ENCODE assay signal across 18 mouse cellular contexts in genomic region chr12:108235976-108236555, GRCm38 (mm10). TPM values are rescaled to one million over a fixed set of nuclear protein-coding genes. Genes with fewer than 3 reads are reported as not detected.
DNase-seq lines count a peak whose midpoint lies in the region; ATAC-seq and TF ChIP-seq lines count a peak whose summit lies in the region.
"Had no signal": no experiment of that assay in that cellular context is flagged by ENCODE, and none has a peak within 500 bp of the region (broad histone marks: within the 10 kb centered on the region; RNA-seq: fewer than 3 reads in every experiment).

No protein-coding gene starts in this region.

- intact Hi-C loops in gastrocnemius, adult 2 months (cut with DNase I), result loop anchor here (5.0 kb wide), 1 partner anchor 41 kb away; the partner anchor contains the start of gene Ccdc85c

- no peak overlapping the region for H3K9ac ChIP-seq in hindbrain, embryonic 12.5 days
- no peak overlapping the region for H3K9ac ChIP-seq in hindbrain, embryonic 16.5 days (ENCODE audit: low read depth, low read length)
- H3K9ac ChIP-seq in neural tube, embryonic 11.5 days (ENCODE audit: low read length), result no peak overlapping the region
- no peak overlapping the region for H3K9ac ChIP-seq in neural tube, embryonic 15.5 days (replicated peaks)
- H3K9ac ChIP-seq: embryonic facial prominence, embryonic 12.5 days; limb, embryonic 13.5 days; lung, embryonic 15.5 days; neural tube, embryonic 12.5 days had no signal

- peak overlapping the region; percentile 15; the same call in 1 of the 2 replicates for H3K4me3 ChIP-seq in gastrocnemius, adult 2 months
- no peak overlapping the region for H3K4me3 ChIP-seq in hindbrain, embryonic 12.5 days
- no peak overlapping the region for H3K4me3 ChIP-seq in hindbrain, embryonic 16.5 days (ENCODE audit: low read length)
- H3K4me3 ChIP-seq in neural tube, embryonic 11.5 days (ENCODE audit: low read depth, low read length), result no peak overlapping the region
- H3K4me3 ChIP-seq in neural tube, embryonic 15.5 days (replicated peaks), result no peak overlapping the region
- no peak overlapping the region for H3K4me3 ChIP-seq in small intestine, adult 2 months (ENCODE audit: low read depth, low read length)
- H3K4me3 ChIP-seq: embryonic facial prominence, embryonic 12.5 days; forebrain, embryonic 10.5 days; limb, embryonic 13.5 days; lung, embryonic 15.5 days; neural tube, embryonic 12.5 days had no signal

- WGBS in hindbrain, embryonic 12.5 days, result 72% methylated on average over 17 of the region's 18 CpGs
- WGBS in hindbrain, embryonic 16.5 days, result 62% methylated on average over 17 of the region's 18 CpGs
- WGBS in neural tube, embryonic 11.5 days, result 83% methylated on average over 17 of the region's 18 CpGs
- 57% methylated on average over 17 of the region's 18 CpGs for WGBS in neural tube, embryonic 15.5 days
- WGBS in small intestine, adult 2 months, result 60% methylated on average over 18 of the region's 18 CpGs

- peak overlapping the region; percentile 72 for H3K27ac ChIP-seq in gastrocnemius, adult 2 months
- H3K27ac ChIP-seq in hindbrain, embryonic 12.5 days, result peak overlapping the region; percentile 30; the same call in 1 of the 2 replicates
- H3K27ac ChIP-seq in hindbrain, embryonic 16.5 days (ENCODE audit: low read depth, low read length), result no peak overlapping the region
- H3K27ac ChIP-seq in neural tube, embryonic 11.5 days (ENCODE audit: low read depth, low read length), result peak overlapping the region; percentile 20; the same call in 1 of the 2 replicates
- no peak overlapping the region for H3K27ac ChIP-seq in neural tube, embryonic 15.5 days (replicated peaks)
- H3K27ac ChIP-seq in small intestine, adult 2 months (ENCODE audit: insufficient read depth, low read depth, low read length), result peak overlapping the region; percentile 86
- H3K27ac ChIP-seq: embryonic facial prominence, embryonic 12.5 days; limb, embryonic 13.5 days; lung, embryonic 15.5 days; neural tube, embryonic 12.5 days had no signal

- no peaks in the 10 kb centered on the region for H3K36me3 ChIP-seq in hindbrain, embryonic 12.5 days
- no peaks in the 10 kb centered on the region for H3K36me3 ChIP-seq in hindbrain, embryonic 16.5 days (ENCODE audit: control insufficient read depth, insufficient read depth, low read length)
- no peaks in the 10 kb centered on the region for H3K36me3 ChIP-seq in neural tube, embryonic 11.5 days (ENCODE audit: control insufficient read depth, insufficient read depth, low read length)
- no peaks in the 10 kb centered on the region for H3K36me3 ChIP-seq in neural tube, embryonic 15.5 days
- H3K36me3 ChIP-seq in small intestine, adult 2 months (ENCODE audit: control insufficient read depth, insufficient read depth, low read length), result no peaks in the 10 kb centered on the region
- H3K36me3 ChIP-seq: embryonic facial prominence, embryonic 12.5 days; G1E; limb, embryonic 13.5 days; lung, embryonic 15.5 days had no signal

- no peak overlapping the region for H3K4me2 ChIP-seq in hindbrain, embryonic 12.5 days (replicated peaks)
- no peak overlapping the region for H3K4me2 ChIP-seq in hindbrain, embryonic 16.5 days (ENCODE audit: low read length)
- no peak overlapping the region for H3K4me2 ChIP-seq in neural tube, embryonic 11.5 days (ENCODE audit: low read depth)
- H3K4me2 ChIP-seq in neural tube, embryonic 15.5 days, result no peak overlapping the region
- H3K4me2 ChIP-seq: embryonic facial prominence, embryonic 12.5 days; limb, embryonic 13.5 days; lung, embryonic 15.5 days; neural tube, embryonic 12.5 days had no signal

- no peak for TF ChIP-seq CTCF in gastrocnemius, adult 2 months (IDR thresholded peaks at IDR 0.05)
- TF ChIP-seq CTCF in small intestine, adult 2 months (IDR thresholded peaks at IDR 0.05; ENCODE audit: extremely low read depth, insufficient read length, insufficient replicate concordance, low read depth, low read length), result no peak

- no peak for TF ChIP-seq POLR2A in small intestine, adult 2 months (IDR thresholded peaks at IDR 0.05; ENCODE audit: low read depth, low read length)

- ATAC-seq in hindbrain, embryonic 12.5 days (ENCODE audit: low FRiP score), result no peak
- no peak for ATAC-seq in hindbrain, embryonic 16.5 days
- ATAC-seq in neural tube, embryonic 11.5 days (ENCODE audit: insufficient read depth, low FRiP score, low TSS enrichment), result no peak
- ATAC-seq in neural tube, embryonic 15.5 days (ENCODE audit: low FRiP score), result no peak
- ATAC-seq: activated CD4-positive, CD25-positive, alpha-beta regulatory T cell, adult 4 months had no signal

- peaks cover 6% of the 10 kb centered on the region; the same call in 1 of the 2 replicates for H3K9me3 ChIP-seq in hindbrain, embryonic 12.5 days (replicated peaks)
- H3K9me3 ChIP-seq in hindbrain, embryonic 16.5 days (ENCODE audit: control insufficient read depth, low read length), result no peaks in the 10 kb centered on the region
- no peaks in the 10 kb centered on the region for H3K9me3 ChIP-seq in neural tube, embryonic 11.5 days (ENCODE audit: control insufficient read depth, low read length)
- no peaks in the 10 kb centered on the region for H3K9me3 ChIP-seq in neural tube, embryonic 15.5 days (replicated peaks)
- H3K9me3 ChIP-seq: embryonic facial prominence, embryonic 12.5 days; limb, embryonic 13.5 days; lung, embryonic 15.5 days had no signal

- peak; percentile 64 for DNase-seq in gastrocnemius, adult 2 months
- DNase-seq in gastrocnemius, postnatal 4 days (ENCODE audit: low spot score in 2 of 2), result no peak
- no peak for DNase-seq in neural tube, embryonic 11.5 days (ENCODE audit: low spot score)
- no peak for DNase-seq in right cerebral cortex, postnatal 36 days (ENCODE audit: low spot score in 2 of 2)
- DNase-seq: cerebellum, adult 11 months; cerebellum, postnatal 36 days; gastrocnemius, postnatal 10 days had no signal

- no peaks in the 10 kb centered on the region for H3K27me3 ChIP-seq in hindbrain, embryonic 12.5 days
- H3K27me3 ChIP-seq in hindbrain, embryonic 16.5 days (replicated peaks; ENCODE audit: control insufficient read depth, insufficient read depth, low read length), result no peaks in the 10 kb centered on the region
- H3K27me3 ChIP-seq in neural tube, embryonic 11.5 days (ENCODE audit: control insufficient read depth, insufficient read depth, low read length), result no peaks in the 10 kb centered on the region
- H3K27me3 ChIP-seq in neural tube, embryonic 15.5 days (replicated peaks), result no peaks in the 10 kb centered on the region
- no peaks in the 10 kb centered on the region for H3K27me3 ChIP-seq in small intestine, adult 2 months (ENCODE audit: control insufficient read depth, insufficient read depth, low read length)
- H3K27me3 ChIP-seq: embryonic facial prominence, embryonic 12.5 days; lung, embryonic 15.5 days; neural tube, embryonic 12.5 days had no signal

- peaks cover 81% of the 10 kb centered on the region for H3K4me1 ChIP-seq in hindbrain, embryonic 12.5 days
- H3K4me1 ChIP-seq in hindbrain, embryonic 16.5 days (ENCODE audit: control insufficient read depth, insufficient read depth, low read depth, low read length), result peaks cover 56% of the 10 kb centered on the region
- H3K4me1 ChIP-seq in neural tube, embryonic 11.5 days (ENCODE audit: control insufficient read depth, insufficient read depth, low read length), result peaks cover 48% of the 10 kb centered on the region
- peaks cover 77% of the 10 kb centered on the region for H3K4me1 ChIP-seq in neural tube, embryonic 15.5 days
- H3K4me1 ChIP-seq in small intestine, adult 2 months (ENCODE audit: control insufficient read depth, insufficient read depth, insufficient read length, low read length), result peaks cover 66% of the 10 kb centered on the region

RNA-seq across cellular contexts. Expression of gene Ccdc85c, which starts 39.2 kb away (rescaled TPM):
- total RNA-seq in gastrocnemius, adult 2 months (2021), result 10 to 100 TPM; 30.1 to 33.4 TPM
- 1 to 10 TPM; 7.3 to 8.4 TPM for total RNA-seq in gastrocnemius, postnatal 4 days (2021)
- 15.2 and 16.3 TPM in 2 replicates for polyA plus RNA-seq in hindbrain, embryonic 12.5 days (2016; fragmentation: Nextera tagmentation; extraction: Ambion mirVana)
- polyA plus RNA-seq in hindbrain, embryonic 16.5 days (2015; fragmentation: Nextera tagmentation; extraction: Ambion mirVana), result 7.5 and 10.2 TPM in 2 replicates
- 18.9 and 20.3 TPM in 2 replicates for polyA plus RNA-seq in neural tube, embryonic 11.5 days (2014; fragmentation: Nextera tagmentation; extraction: Ambion mirVana)
- polyA plus RNA-seq in neural tube, embryonic 15.5 days (2015; fragmentation: Nextera tagmentation; extraction: Ambion mirVana), result 10.5 and 11.9 TPM in 2 replicates
- polyA plus RNA-seq in small intestine, adult 2 months (2012; rRNA removed), result 58.8 and 100 TPM in 2 replicates
- polyA plus RNA-seq: G1E had no signal

RNA-seq across cellular contexts. Expression of gene Ccnk, which starts 56.7 kb away (rescaled TPM):
- total RNA-seq in gastrocnemius, adult 2 months (2021), result 100 to 1,000 TPM in 1 of 2 experiments, 10 to 100 TPM in 1; 92.4 to 148 TPM
- total RNA-seq in gastrocnemius, postnatal 4 days (2021), result 10 to 100 TPM; 35.5 to 36.4 TPM
- 2.9 and 3.6 TPM in 2 replicates for polyA plus RNA-seq in hindbrain, embryonic 12.5 days (2016; fragmentation: Nextera tagmentation; extraction: Ambion mirVana)
- polyA plus RNA-seq in hindbrain, embryonic 16.5 days (2015; fragmentation: Nextera tagmentation; extraction: Ambion mirVana), result 2.2 and 2.6 TPM in 2 replicates
- polyA plus RNA-seq in neural tube, embryonic 11.5 days (2014; fragmentation: Nextera tagmentation; extraction: Ambion mirVana), result 6.0 and 6.9 TPM in 2 replicates
- 2.4 and 2.7 TPM in 2 replicates for polyA plus RNA-seq in neural tube, embryonic 15.5 days (2015; fragmentation: Nextera tagmentation; extraction: Ambion mirVana)
- polyA plus RNA-seq in small intestine, adult 2 months (2012; rRNA removed), result 4.8 and 11.4 TPM in 2 replicates

RNA-seq across cellular contexts. Expression of gene Setd3, which starts 57.0 kb away (rescaled TPM):
- 100 to 1,000 TPM; 100 to 106 TPM for total RNA-seq in gastrocnemius, adult 2 months (2021)
- 100 to 1,000 TPM in 1 of 2 experiments, 10 to 100 TPM in 1; 98.9 to 107 TPM for total RNA-seq in gastrocnemius, postnatal 4 days (2021)
- 108 and 118 TPM in 2 replicates for polyA plus RNA-seq in hindbrain, embryonic 12.5 days (2016; fragmentation: Nextera tagmentation; extraction: Ambion mirVana)
- 93.6 and 97.6 TPM in 2 replicates for polyA plus RNA-seq in hindbrain, embryonic 16.5 days (2015; fragmentation: Nextera tagmentation; extraction: Ambion mirVana)
- 86.5 and 91.6 TPM in 2 replicates for polyA plus RNA-seq in neural tube, embryonic 11.5 days (2014; fragmentation: Nextera tagmentation; extraction: Ambion mirVana)
- polyA plus RNA-seq in neural tube, embryonic 15.5 days (2015; fragmentation: Nextera tagmentation; extraction: Ambion mirVana), result 97.5 and 98.3 TPM in 2 replicates
- polyA plus RNA-seq in small intestine, adult 2 months (2012; rRNA removed), result 4.2 and 8.9 TPM in 2 replicates

Comparison
In these comparisons a context has a peak if more than half of its experiments do, and no peak if none do; other contexts are left out.
1. H3K27ac ChIP-seq: peak in gastrocnemius, adult 2 months (single experiment), hindbrain, embryonic 12.5 days (single experiment), neural tube, embryonic 11.5 days (single experiment) and small intestine, adult 2 months (single experiment); none in hindbrain, embryonic 16.5 days (single experiment) and neural tube, embryonic 15.5 days (single experiment).